Mouse (Mus musculus) urinary bladder, postnatal 14 days (tissue): ENCODE measurements around the gene Prl3d1.
"Not testable (repeated sequence)": the region's sequence is repeated elsewhere in the genome, so short reads cannot be mapped to it uniquely, and the experiment has no call there.

Experiments used
- DNase-seq: peaks from one replicate; pipeline ENCODE4 v3.0.0; 2021; ENCODE audit warnings: low spot score

Gene Prl3d1

GRCm38 (mm10) chr13:27093890-27094289, at the start of gene Prl3d1:
Gene Prl3d1, plus strand, starts transcription at chr13:27094190.
- DNase-seq = not testable (repeated sequence)

GRCm38 (mm10) chr13:27057270-27057669, 36.7 kb upstream of the Prl3d1 start, which contains the start of gene Prl:
Gene Prl, plus strand, starts transcription at chr13:27057570.
- DNase-seq = no peak

- DNase-seq = no peak
Observed at GRCm38 (mm10) chr13:27059177-27059576, 34.8 kb upstream of the Prl3d1 start.

DNA sequence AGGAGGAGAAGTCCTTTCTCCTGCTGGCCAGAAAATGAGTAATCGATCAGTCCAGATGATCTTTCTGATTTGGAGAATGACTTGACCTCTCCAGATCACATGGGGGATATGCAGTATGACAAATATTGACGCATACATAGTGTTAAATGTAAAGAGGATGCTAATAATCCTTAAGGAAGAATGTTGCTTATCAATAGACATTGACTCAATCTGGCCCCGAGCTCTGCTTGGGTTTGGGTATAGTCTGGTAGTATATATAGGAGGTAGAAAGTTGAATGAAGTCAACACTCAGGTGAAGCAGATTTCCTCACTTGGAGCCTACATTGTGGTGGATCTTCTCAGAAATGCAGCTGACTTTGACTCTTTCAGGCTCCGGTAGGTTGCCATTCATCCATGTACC, 27.4 kb downstream of the Prl3d1 start, which contains the start of gene Prl3d2:
Gene Prl3d2 (plus strand): TSS at position 301 of the 400 bp plus-strand sequence.
- not testable (repeated sequence) for DNase-seq

DNA sequence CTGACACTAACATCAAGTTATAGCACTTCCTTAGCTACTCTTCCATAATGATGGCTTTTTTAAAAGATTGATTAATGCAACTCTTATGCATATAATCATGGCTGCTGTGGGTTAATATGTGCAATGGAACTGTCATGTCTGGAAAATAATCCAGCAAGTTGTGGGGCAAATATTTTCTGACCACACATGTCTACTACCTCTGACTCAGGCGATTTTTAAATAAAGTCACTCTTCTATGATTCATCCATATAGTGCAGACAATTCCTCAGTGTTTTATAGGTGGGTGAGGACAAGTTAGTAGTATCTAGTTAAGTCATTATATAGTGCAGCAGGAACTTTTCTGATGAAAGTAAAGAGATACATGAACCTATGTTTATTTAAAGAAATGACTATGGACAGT, 54.3 kb downstream of the Prl3d1 start:
- no peak for DNase-seq
